Comparison of ENCODE assay signal across 28 mouse cellular contexts in genomic region chr10:57755201-57755736, GRCm38 (mm10). TPM values are rescaled to one million over a fixed set of nuclear protein-coding genes. Genes with fewer than 3 reads are reported as not detected.
A peak's percentile ranks its signal among the peaks of the same experiment; 100 is the strongest.
DNase-seq lines count a peak whose midpoint lies in the region; ATAC-seq and TF ChIP-seq lines count a peak whose summit lies in the region.
"Had no signal": no experiment of that assay in that cellular context is flagged by ENCODE, and none has a peak within 500 bp of the region (broad histone marks: within the 10 kb centered on the region; RNA-seq: fewer than 3 reads in every experiment).

No protein-coding gene starts in this region.

- H3K4me2 ChIP-seq in kidney, postnatal 0 days (ENCODE audit: low read length) = no peak overlapping the region
- H3K4me2 ChIP-seq: embryonic facial prominence, embryonic 15.5 days; forebrain, embryonic 12.5 days; heart, embryonic 11.5 days; hindbrain, embryonic 14.5 days; liver, embryonic 13.5 days; midbrain, embryonic 11.5 days; stomach, embryonic 15.5 days had no signal

- CTCF ChIA-PET in Patski (lab: Charles Lee) = interaction anchor here (1.6 kb wide), 1 partner anchor 9 kb away, joined by 4 read pairs; no protein-coding TSS in a partner anchor

- DNase-seq in kidney, postnatal 0 days (ENCODE audit: low spot score) = peak; percentile 14
- no peak for DNase-seq in kidney, adult 18-20 months
- DNase-seq in CD4-positive helper T cell, adult 2 months (ENCODE audit: low read depth, low spot score) = peak; percentile 17
- DNase-seq in Patski (ENCODE audit: low read depth, low spot score) = peak; percentile 44
- DNase-seq in layer of hippocampus, adult 11-12 months (ENCODE audit: low spot score) = no peak
- no peak for DNase-seq in heart, adult 2 months
- DNase-seq in thymus, postnatal 36 days = no peak
- DNase-seq: adrenal gland, adult 8-10 months; cerebellum, adult 8-10 months; cerebellum, postnatal 25 days; gastrocnemius, postnatal 10 days; left cerebral cortex, postnatal 4 days; liver, embryonic 13.5 days; lung, adult 2 months; lung, postnatal 14 days; right cerebral cortex, postnatal 4 days had no signal

- no peak; the same call in 1 of the 2 replicates for ATAC-seq in kidney, postnatal 0 days (replicated peaks; ENCODE audit: low FRiP score, low read depth)
- ATAC-seq in Patski = peak; percentile 76
- ATAC-seq in megakaryocyte, adult 5-6 weeks (ENCODE audit: poor library complexity, severe bottlenecking) = peak; percentile 17; the same call in 1 of the 2 replicates
- ATAC-seq: midbrain, embryonic 16.5 days had no signal

- intact Hi-C loops in heart, adult 2 months (cut with DNase I) = no loop called here

- 65% methylated on average over 2 of the region's 2 CpGs for WGBS in kidney, postnatal 0 days
- 84% methylated on average over 2 of the region's 2 CpGs for WGBS in heart, adult 2 months

- in situ Hi-C loops in Patski (cut with MboI; ENCODE audit: low pct_unique_long_range_greater_than_20kb) = no loop called here

- H3K79me2 ChIP-seq in heart, adult 2 months (replicated peaks; ENCODE audit: control insufficient read depth, insufficient read depth, low read length) = no peaks in the 10 kb centered on the region

- no peaks in the 10 kb centered on the region for H3K4me1 ChIP-seq in kidney, postnatal 0 days (replicated peaks; ENCODE audit: insufficient read depth, low read length)
- no peaks in the 10 kb centered on the region for H3K4me1 ChIP-seq in heart, adult 2 months (ENCODE audit: control insufficient read depth, insufficient read depth, low read length)
- H3K4me1 ChIP-seq: embryonic facial prominence, embryonic 10.5 days; embryonic facial prominence, embryonic 15.5 days; forebrain, embryonic 12.5 days; liver, embryonic 13.5 days; stomach, embryonic 15.5 days had no signal

- H3K27me3 ChIP-seq in kidney, postnatal 0 days (ENCODE audit: insufficient read depth, low read length) = no peaks in the 10 kb centered on the region
- H3K27me3 ChIP-seq in Patski = peaks cover 3% of the 10 kb centered on the region
- H3K27me3 ChIP-seq in heart, adult 2 months (ENCODE audit: control insufficient read depth, insufficient read depth, low read length) = no peaks in the 10 kb centered on the region
- H3K27me3 ChIP-seq: embryonic facial prominence, embryonic 15.5 days; forebrain, embryonic 12.5 days; liver, embryonic 13.5 days; stomach, embryonic 15.5 days had no signal

- no peaks in the 10 kb centered on the region for H3K9me3 ChIP-seq in kidney, postnatal 0 days (replicated peaks; ENCODE audit: low read length)
- H3K9me3 ChIP-seq: embryonic facial prominence, embryonic 10.5 days; embryonic facial prominence, embryonic 15.5 days; forebrain, embryonic 12.5 days; liver, embryonic 13.5 days; stomach, embryonic 15.5 days had no signal

- H3K9ac ChIP-seq in kidney, postnatal 0 days (ENCODE audit: low read depth, low read length) = no peak overlapping the region
- H3K9ac ChIP-seq in heart, adult 2 months (ENCODE audit: low read depth, low read length) = no peak overlapping the region
- H3K9ac ChIP-seq: embryonic facial prominence, embryonic 15.5 days; forebrain, embryonic 12.5 days; hindbrain, embryonic 14.5 days; liver, embryonic 13.5 days; stomach, embryonic 15.5 days had no signal

- H3K36me3 ChIP-seq in kidney, postnatal 0 days (ENCODE audit: insufficient read depth, low read length) = no peaks in the 10 kb centered on the region
- no peaks in the 10 kb centered on the region for H3K36me3 ChIP-seq in heart, adult 2 months (ENCODE audit: control insufficient read depth, insufficient read depth, low read length)
- H3K36me3 ChIP-seq: embryonic facial prominence, embryonic 10.5 days; embryonic facial prominence, embryonic 15.5 days; forebrain, embryonic 12.5 days; liver, embryonic 13.5 days; stomach, embryonic 15.5 days had no signal

- TF ChIP-seq CTCF in kidney, postnatal 0 days (IDR thresholded peaks at IDR 0.05; ENCODE audit: low read depth) = no peak
- no peak for TF ChIP-seq CTCF in Patski (IDR thresholded peaks at IDR 0.05)
- no peak for TF ChIP-seq CTCF in heart, adult 2 months (IDR thresholded peaks at IDR 0.05)

- POLR2A ChIA-PET in Patski (lab: Charles Lee) = no interaction called here

- H3K27ac ChIP-seq in kidney, postnatal 0 days = no peak overlapping the region
- H3K27ac ChIP-seq in heart, adult 2 months = no peak overlapping the region
- H3K27ac ChIP-seq: embryonic facial prominence, embryonic 10.5 days; embryonic facial prominence, embryonic 15.5 days; forebrain, embryonic 12.5 days; hindbrain, embryonic 14.5 days; layer of hippocampus, adult 2 months; liver, embryonic 13.5 days; stomach, embryonic 15.5 days had no signal

- H3K4me3 ChIP-seq in kidney, postnatal 0 days (replicated peaks; ENCODE audit: low read depth, low read length) = no peak overlapping the region
- H3K4me3 ChIP-seq in heart, adult 2 months = no peak overlapping the region
- H3K4me3 ChIP-seq: embryonic facial prominence, embryonic 10.5 days; embryonic facial prominence, embryonic 15.5 days; forebrain, embryonic 12.5 days; layer of hippocampus, adult 2 months; liver, embryonic 13.5 days; stomach, embryonic 15.5 days had no signal

- TF ChIP-seq POLR2A in heart, adult 2 months (IDR thresholded peaks at IDR 0.05; ENCODE audit: insufficient read depth, low read depth, low read length) = no peak

- TF ChIP-seq EP300 in heart, adult 2 months (IDR thresholded peaks at IDR 0.05; ENCODE audit: insufficient read depth, low read depth, low read length) = no peak

RNA-seq across cellular contexts. Expression of gene Fabp7, which starts 29.4 kb away (rescaled TPM):
- polyA plus RNA-seq in kidney, postnatal 0 days (2015; fragmentation: Nextera tagmentation; extraction: Ambion mirVana) = 5.1 and 6.4 TPM in 2 replicates
- 0.58 TPM for polyA plus RNA-seq in Patski (2021)
- 1.9 and 2.5 TPM in 2 replicates for total RNA-seq in megakaryocyte, adult 5-6 weeks (2015)
- total RNA-seq in megakaryocyte, adult 5-6 weeks (2017) = 2.0 and 2.2 TPM in 2 replicates
- total RNA-seq in heart, adult 2 months (2021) = under 1 TPM; 0.59 to 0.73 TPM
- polyA plus RNA-seq in heart, adult 2 months (2012; rRNA removed) = 0.74 and 1.4 TPM in 2 replicates
- total RNA-seq: hematopoietic stem cell, adult 5-6 weeks; megakaryocyte progenitor cell, adult 5-6 weeks had no signal

RNA-seq across cellular contexts. Expression of gene Smpdl3a, which starts 38.9 kb away (rescaled TPM):
- 77.2 and 79.9 TPM in 2 replicates for polyA plus RNA-seq in kidney, postnatal 0 days (2015; fragmentation: Nextera tagmentation; extraction: Ambion mirVana)
- polyA plus RNA-seq in Patski (2021) = 0.31 TPM
- total RNA-seq in megakaryocyte, adult 5-6 weeks (2015) = 546 and 596 TPM in 2 replicates
- total RNA-seq in megakaryocyte, adult 5-6 weeks (2017) = 251 and 269 TPM in 2 replicates
- 10 to 100 TPM; 56.5 to 67.1 TPM for total RNA-seq in heart, adult 2 months (2021)
- 76.9 and 104 TPM in 2 replicates for polyA plus RNA-seq in heart, adult 2 months (2012; rRNA removed)

Comparison
In these comparisons a context has a peak if more than half of its experiments do, and no peak if none do; other contexts are left out.
1. DNase-seq: peak in kidney, postnatal 0 days (single experiment), CD4-positive helper T cell, adult 2 months (single experiment) and Patski (single experiment); none in kidney, adult 18-20 months (single experiment), layer of hippocampus, adult 11-12 months (single experiment), heart, adult 2 months (0 of 2) and thymus, postnatal 36 days (0 of 2).
2. RNA of gene Smpdl3a, which starts 38.9 kb away (polyA plus RNA-seq): 77.2 to 79.9 TPM in kidney, postnatal 0 days and 76.9 to 104 TPM in heart, adult 2 months; 0.31 TPM in Patski (single experiment); every median in the first group is over 10 times any median in the second.